Mouse (Mus musculus) heart, postnatal 0 days (tissue): ENCODE data around the gene Il1r1.

Experiments
- CTCF ChIP-seq: IDR thresholded peaks from 2 replicates; pipeline ENCODE4 v1.5.1; 2016; ENCODE audit warnings: antibody characterized with exemption, control low read depth, low read depth
- EP300 ChIP-seq: IDR thresholded peaks from 2 replicates; pipeline ENCODE4 v1.6.1; 2016; ENCODE audit warnings: antibody characterized with exemption, low read depth

DNA sequence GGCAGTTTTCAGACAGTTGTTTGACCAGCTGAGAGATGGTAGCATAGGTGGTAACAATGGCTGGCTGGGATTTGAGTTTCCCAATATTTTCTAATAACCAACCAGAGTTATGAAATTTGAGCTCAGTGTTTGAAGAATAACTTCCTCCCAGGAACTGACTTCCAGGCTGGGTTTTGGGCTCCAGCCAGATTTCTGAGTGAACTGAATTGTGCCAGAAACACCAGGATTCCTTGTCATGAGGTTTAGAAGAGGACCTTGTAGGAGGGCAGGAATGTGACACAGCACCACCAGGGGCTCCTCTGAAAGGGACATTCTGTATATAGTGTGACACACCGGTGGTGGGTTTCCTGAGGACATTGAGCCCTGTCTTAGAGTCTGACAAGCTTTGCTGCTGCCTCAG is 36.9 kb upstream of the Il1r1 start:
- TF ChIP-seq CTCF (no peak), EP300 (no peak)
